Mouse (Mus musculus) Patski (cell line): ENCODE measurements around the gene Atxn7l3. TPM values are rescaled to one million over a fixed set of nuclear protein-coding genes. Genes with fewer than 3 reads are reported as not detected.
A peak's percentile ranks its signal among the peaks of the same experiment; 100 is the strongest.
"Not testable (repeated sequence)": the region's sequence is repeated elsewhere in the genome, so short reads cannot be mapped to it uniquely, and the experiment has no call there.

Experiments
- ATAC-seq: fragments of 100-300 bp; one replicate; pipeline ENCODE4 v1.8.0; 2021
- CTCF ChIA-PET: fragments of 350-600 bp; sonication (Branson Sonifier 250); formaldehyde crosslinking; loops from one replicate; lab custom pipeline; 2022; ENCODE audit warnings: inconsistent platforms; lab: Charles Lee
- POLR2A ChIA-PET: fragments of 350-600 bp; sonication (Branson Sonifier 250); formaldehyde crosslinking; loops from one replicate; lab custom pipeline; 2022; ENCODE audit warnings: antibody characterized with exemption, inconsistent platforms; lab: Charles Lee
- DNase-seq: peaks from one replicate; pipeline ENCODE4 v3.0.0-alpha.2; 2011; ENCODE audit warnings: low read depth, low spot score
- H3K27me3 ChIP-seq: fragments of 371-371 bp; one replicate; pipeline ENCODE4 v1.5.1; 2021
- CTCF ChIP-seq: fragments of 100-300 bp; IDR thresholded peaks from one replicate; pipeline ENCODE4 v1.5.1; 2021
- in situ Hi-C: fragments of 300-500 bp; cut with MboI; formaldehyde crosslinking; loops from 3 replicates; pipeline ENCODE4 v1.11.1; 2018; ENCODE audit warnings: low pct_unique_long_range_greater_than_20kb, mixed read lengths
- polyA plus RNA-seq: library from polyadenylated mRNA; unstranded; gene quantifications from one replicate; pipeline ENCODE4 v1.2.3, GENCODE M21; 2021

Gene Atxn7l3
- polyA plus RNA-seq, 1 experiment from 2014 or later = 53.4 TPM

DNA sequence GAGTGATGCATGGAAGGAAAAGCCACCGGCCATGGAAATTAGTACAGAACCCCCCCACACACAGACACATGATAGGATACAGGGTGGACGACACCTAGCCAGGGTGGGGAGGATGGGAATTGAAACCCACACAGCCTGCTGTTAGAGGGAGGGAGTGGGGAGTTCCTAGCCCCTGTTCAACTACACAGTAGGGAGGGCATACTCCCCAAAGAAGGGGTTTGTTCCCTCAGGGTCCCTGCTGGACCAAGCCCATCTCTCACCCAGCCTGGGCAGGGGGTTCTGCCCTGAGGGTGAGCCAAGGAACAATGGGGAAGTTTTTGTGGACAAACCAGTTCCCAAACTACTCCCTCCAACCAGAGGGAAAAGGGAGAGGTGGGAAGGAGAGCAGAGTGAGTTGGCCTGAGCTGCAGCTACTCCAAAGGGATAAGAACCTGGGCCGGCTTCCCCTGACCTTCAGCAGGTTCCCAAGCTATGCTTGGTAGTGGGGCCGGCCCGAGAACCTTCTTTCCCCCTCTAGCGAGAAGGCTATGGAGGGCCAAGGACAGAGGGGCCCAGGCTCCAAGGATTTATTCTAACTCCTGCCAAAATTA lies 6.8 kb downstream of the Atxn7l3 start:
- no peak for DNase-seq
- POLR2A ChIA-PET = no interaction called here
- H3K27me3 ChIP-seq = no peaks in the 10 kb centered on the region
- CTCF ChIA-PET = no interaction called here
- TF ChIP-seq CTCF = no peak
- no peak for ATAC-seq
- in situ Hi-C loops = no loop called here

DNA sequence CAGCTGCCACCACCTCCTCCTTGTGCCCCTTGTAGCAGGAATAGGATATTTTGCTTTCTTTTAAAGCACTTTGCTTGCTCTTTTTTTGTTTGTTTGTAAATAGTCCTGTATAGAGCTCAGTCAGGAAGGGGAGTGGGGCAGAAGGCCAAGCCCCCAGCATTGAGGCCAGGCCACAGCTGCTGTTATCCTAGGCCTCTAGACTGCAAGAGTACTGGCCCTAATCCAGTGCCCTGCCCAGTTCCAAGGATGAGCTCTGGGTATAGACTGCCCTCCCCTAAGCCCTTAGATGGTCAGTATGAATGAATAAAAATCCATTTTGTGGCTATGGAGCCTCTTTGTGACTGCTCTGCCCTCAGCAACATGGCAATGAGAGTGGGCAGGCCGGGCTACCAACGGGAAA lies 7.5 kb downstream of the Atxn7l3 start:
- ChIA-PET POLR2A (no interaction called here), CTCF (no interaction called here)
- no peak for TF ChIP-seq CTCF
- in situ Hi-C loops = no loop called here
- no peaks in the 10 kb centered on the region for H3K27me3 ChIP-seq
- ATAC-seq = no peak
- no peak for DNase-seq

DNA sequence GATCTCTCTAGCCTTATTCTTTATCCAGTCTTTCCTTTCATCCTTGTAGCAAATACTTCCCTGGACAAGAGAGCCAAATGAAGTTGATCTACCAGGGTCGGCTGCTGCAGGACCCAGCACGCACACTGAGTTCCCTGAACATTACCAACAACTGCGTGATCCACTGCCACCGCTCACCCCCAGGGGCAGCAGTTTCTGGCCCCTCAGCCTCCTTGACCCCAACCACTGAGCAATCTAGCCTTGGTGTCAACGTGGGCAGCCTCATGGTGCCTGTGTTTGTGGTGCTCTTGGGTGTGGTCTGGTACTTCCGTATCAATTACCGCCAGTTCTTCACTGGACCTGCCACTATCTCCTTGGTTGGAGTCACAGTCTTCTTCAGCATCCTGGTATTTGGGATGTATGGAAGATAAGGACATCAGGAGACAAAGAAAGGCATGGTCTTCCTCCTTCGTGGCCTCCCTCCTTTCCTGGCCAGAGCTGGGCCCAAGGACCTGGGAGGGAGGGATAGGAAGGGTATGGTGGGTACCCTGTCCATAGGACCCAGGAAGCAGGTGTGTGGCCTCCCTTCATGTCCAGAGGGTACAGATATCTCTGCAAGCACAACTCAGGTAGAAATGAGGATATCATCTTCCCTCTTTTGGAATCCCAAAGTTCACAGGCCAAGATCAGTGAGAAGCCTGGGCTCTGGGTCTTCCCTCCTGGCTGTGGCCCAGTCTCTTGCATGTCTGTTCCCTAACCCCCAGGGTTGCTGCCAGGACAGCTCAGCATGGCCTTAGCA lies 8.2 kb downstream of the Atxn7l3 start:
- ATAC-seq (no peak), DNase-seq (no peak)
- H3K27me3 ChIP-seq = no peaks in the 10 kb centered on the region
- CTCF ChIA-PET = no interaction called here
- in situ Hi-C loops = no loop called here
- TF ChIP-seq CTCF = no peak
- POLR2A ChIA-PET = interaction anchor here (1.0 kb wide), 1 partner anchor 10 kb away, joined by 3 read pairs; no protein-coding TSS in a partner anchor

DNA sequence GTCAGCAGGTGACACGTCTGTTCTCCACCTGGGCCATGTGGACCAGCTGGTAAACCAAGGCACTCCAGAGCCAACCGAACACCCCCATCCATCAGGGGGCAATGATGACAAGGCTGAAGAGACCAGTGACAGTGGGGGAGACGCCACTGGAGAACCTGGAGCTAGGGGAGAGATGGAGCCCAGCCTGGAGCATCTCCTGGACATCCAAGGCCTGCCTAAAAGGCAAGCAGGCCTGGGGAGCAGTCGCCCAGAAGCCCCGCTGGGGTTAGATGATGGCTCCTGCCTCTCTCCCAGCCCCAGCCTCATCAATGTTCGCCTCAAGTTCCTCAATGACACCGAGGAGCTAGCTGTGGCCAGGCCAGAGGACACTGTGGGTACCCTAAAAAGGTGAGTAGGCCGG lies 8.9 kb downstream of the Atxn7l3 start:
- CTCF ChIA-PET = interaction anchor here (1.4 kb wide), 1 partner anchor 8 kb away, joined by 4 read pairs; no protein-coding TSS in a partner anchor
- ATAC-seq (no peak), DNase-seq (no peak)
- TF ChIP-seq CTCF = no peak
- in situ Hi-C loops = no loop called here
- H3K27me3 ChIP-seq = no peaks in the 10 kb centered on the region
- POLR2A ChIA-PET = interaction anchor here (0.9 to 1.0 kb wide), 2 partner anchors 10 to 148 kb away, joined by 3 to 8 read pairs; no protein-coding TSS in a partner anchor

DNA sequence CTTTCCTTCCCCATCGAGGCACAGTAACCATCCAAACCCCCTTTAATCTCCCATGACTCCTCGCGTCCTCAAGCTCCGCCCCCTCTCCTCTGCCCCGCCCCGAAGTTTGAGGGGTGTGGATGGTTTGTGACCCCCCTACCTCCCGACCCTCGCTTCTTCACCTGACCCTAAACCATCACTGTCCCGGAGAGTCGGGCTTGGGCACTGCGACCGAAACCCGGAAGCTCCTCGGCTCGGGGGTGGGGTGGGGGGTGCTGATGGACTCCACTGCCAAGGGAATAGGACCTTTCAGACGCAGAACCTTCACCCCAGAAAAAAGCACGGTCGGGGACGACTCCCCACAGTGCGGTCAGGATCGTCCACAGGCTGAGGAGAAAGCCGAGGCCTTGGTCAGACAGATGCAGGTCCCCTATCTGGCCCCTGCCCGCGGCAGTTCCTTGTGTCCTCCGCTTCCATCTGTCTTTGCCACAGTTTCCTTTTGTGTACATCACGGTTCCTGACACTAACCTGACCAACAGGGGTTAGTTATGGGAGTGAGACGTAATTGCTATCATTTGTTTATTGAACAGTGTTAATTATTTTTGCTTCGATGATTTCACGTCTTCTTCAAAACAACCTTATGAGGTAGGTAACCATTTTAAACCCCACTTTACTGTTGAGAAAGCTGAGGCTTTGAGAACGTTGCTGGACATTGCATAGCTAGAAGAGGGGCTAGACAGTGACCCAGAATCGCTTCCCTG lies 11.2 kb downstream of the Atxn7l3 start:
- CTCF ChIA-PET = interaction anchor here (0.9 to 3.0 kb wide), 4 partner anchors 40 to 129 kb away, joined by 3 to 8 read pairs (median 4); partner anchors contain the start of gene Tmem101
- no peak for DNase-seq
- in situ Hi-C loops = no loop called here
- TF ChIP-seq CTCF = no peak
- no peaks in the 10 kb centered on the region for H3K27me3 ChIP-seq
- POLR2A ChIA-PET = interaction anchor here (0.6 to 1.2 kb wide), 4 partner anchors 9 to 211 kb away, joined by 3 to 6 read pairs (median 4); partner anchors contain the start of gene Slc25a39
- peak; percentile 35 for ATAC-seq

DNA sequence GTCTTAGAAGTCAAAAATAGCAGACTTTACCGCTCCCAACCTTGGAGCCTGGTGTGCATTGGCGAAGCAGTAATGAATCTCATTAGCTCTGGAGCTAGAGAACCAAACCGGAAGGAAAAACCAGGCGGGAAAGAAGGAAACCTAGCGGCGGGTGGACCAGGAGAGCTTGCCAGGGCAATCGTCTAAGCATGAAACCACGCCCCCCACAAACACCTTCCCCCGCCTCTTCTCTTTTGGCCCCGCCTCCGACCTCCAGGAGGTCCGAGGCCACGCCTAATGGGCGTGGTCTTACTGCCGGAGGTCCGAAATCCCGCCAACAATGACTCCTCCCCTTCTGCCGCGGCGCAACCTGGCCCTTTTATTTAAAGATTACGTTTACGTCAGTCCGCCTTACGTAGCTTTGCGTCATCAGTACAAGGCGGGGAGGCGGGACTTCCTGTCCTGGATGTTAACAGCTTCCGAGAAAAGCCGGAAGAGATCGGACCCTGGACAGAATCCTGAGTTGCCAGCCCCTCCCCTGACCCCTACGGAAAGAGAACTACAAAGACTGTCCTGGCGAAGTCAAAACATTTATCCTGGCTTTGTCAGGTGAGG lies 11.8 kb downstream of the Atxn7l3 start, which contains the start of gene Tmub2:
Gene Tmub2 (plus strand): TSS at position 431 of the 594 bp plus-strand sequence.
- in situ Hi-C loops = no loop called here
- no peak for TF ChIP-seq CTCF
- POLR2A ChIA-PET = interaction anchor here (0.6 to 1.2 kb wide), 5 partner anchors 10 to 212 kb away, joined by 3 to 6 read pairs (median 5); partner anchors contain the start of gene Slc25a39

DNA sequence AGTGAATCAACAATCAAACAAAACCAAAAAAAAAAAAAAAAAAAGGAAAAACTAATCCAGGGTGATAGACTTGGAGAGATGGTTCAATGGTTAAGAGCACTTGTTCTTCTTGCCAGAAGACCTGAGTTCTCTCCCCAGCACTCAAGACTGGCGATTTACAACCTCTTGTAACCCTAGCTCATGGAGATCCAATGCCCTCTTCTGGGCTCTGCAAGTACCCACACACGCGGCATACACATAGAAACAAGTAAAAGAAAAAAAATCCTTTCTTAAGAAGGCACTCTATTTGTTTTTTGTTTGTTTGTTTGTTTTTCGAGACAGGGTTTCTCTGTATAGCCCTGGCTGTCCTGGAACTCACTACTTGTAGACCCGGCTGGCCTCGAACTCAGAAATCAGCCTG lies 12.5 kb downstream of the Atxn7l3 start:
- CTCF ChIA-PET = interaction anchor here (0.9 to 3.0 kb wide), 3 partner anchors 39 to 61 kb away, joined by 3 to 8 read pairs (median 4); no protein-coding TSS in a partner anchor

More for the DNA sequence above, 11.8 kb downstream of the Atxn7l3 start, which contains the start of gene Tmub2:
- H3K27me3 ChIP-seq = no peaks in the 10 kb centered on the region
- ATAC-seq (peak; percentile 61), DNase-seq (peak; percentile 97)
- CTCF ChIA-PET = interaction anchor here (0.9 to 3.0 kb wide), 3 partner anchors 40 to 61 kb away, joined by 3 to 8 read pairs (median 4); no protein-coding TSS in a partner anchor

DNA sequence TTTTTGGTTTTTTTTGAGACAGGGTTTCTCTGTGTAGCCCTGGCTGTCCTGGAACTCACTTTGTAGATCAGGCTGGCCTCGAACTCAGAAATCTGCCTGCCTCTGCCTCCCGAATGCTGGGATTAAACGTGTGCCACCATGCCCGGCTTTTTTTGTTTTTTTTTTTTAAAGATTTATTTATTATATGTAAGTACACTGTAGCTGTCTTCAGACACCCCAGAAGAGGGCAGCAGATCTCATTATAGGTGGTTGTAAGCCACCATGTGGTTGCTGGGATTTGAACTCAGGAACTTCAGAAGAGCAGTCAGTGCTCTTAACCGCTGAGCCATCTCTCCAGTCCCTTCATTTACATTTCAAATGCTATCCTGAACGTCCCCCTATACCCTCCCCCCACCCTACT lies 16.2 kb downstream of the Atxn7l3 start:
- H3K27me3 ChIP-seq, ATAC-seq, DNase-seq, in situ Hi-C loops, CTCF ChIA-PET: not testable (repeated sequence)
- POLR2A ChIA-PET = interaction anchor here (1.5 kb wide), 1 partner anchor 13 kb away, joined by 4 read pairs; no protein-coding TSS in a partner anchor

More for the DNA sequence above, 12.5 kb downstream of the Atxn7l3 start:
- no peaks in the 10 kb centered on the region for H3K27me3 ChIP-seq
- ATAC-seq (no peak), DNase-seq (no peak)
- no peak for TF ChIP-seq CTCF
- POLR2A ChIA-PET = interaction anchor here (0.6 to 0.7 kb wide), 3 partner anchors 14 to 213 kb away, joined by 3 read pairs; no protein-coding TSS in a partner anchor
- in situ Hi-C loops = no loop called here

DNA sequence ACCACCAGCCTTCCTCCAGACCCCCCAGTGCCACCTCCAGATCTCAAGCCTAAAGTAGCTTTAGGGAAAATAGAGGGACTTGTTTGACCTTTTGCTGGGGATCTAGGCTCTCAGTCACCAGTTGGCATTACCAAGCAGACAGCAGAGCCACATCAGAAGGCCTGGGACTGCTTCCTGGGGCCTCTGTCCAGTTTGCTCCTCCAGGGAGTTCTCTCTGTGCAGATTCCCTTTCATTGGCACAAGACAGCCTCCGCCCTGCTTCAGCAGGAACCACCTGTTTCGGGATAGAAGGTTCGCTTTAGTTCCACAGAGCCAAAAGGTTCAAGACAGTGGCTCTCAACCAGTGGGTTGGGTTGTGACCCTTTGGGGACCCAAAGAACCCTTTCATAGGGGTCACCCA lies 16.8 kb downstream of the Atxn7l3 start:
- in situ Hi-C loops = loop anchor here (5.0 kb wide), 1 partner anchor 87 kb away; no protein-coding TSS in a partner anchor
- ATAC-seq = no peak
- TF ChIP-seq CTCF = no peak
- H3K27me3 ChIP-seq = peaks cover 3% of the 10 kb centered on the region
- POLR2A ChIA-PET = interaction anchor here (1.5 kb wide), 1 partner anchor 12 kb away, joined by 4 read pairs; no protein-coding TSS in a partner anchor
- CTCF ChIA-PET = no interaction called here
- DNase-seq = no peak
